Mouse (Mus musculus) hindbrain, embryonic 10.5 days (tissue): ENCODE data around the gene Med19. TPM values are rescaled to one million over a fixed set of nuclear protein-coding genes. Genes with fewer than 3 reads are reported as not detected.

Experiments used
- DNase-seq: peaks from one replicate; pipeline ENCODE4 v3.0.0-alpha.2; 2017; ENCODE audit warnings: low spot score
- H3K27ac ChIP-seq: fragments of 300-500 bp; sonication (generic); 2 replicates; pipeline ENCODE4 v1.5.1; 2016; ENCODE audit warnings: mild to moderate bottlenecking, moderate library complexity
- H3K27me3 ChIP-seq: fragments of 300-500 bp; sonication (generic); 2 replicates; pipeline ENCODE4 v1.6.1; 2016; ENCODE audit warnings: mild to moderate bottlenecking; ENCODE audit not compliant: poor library complexity, insufficient read depth, severe bottlenecking
- H3K36me3 ChIP-seq: fragments of 300-500 bp; sonication (generic); 2 replicates; pipeline ENCODE4 v1.6.1; 2016; ENCODE audit warnings: mild to moderate bottlenecking, moderate library complexity
- H3K4me1 ChIP-seq: fragments of 300-500 bp; sonication (generic); replicated peaks from 2 replicates; pipeline ENCODE4 v1.6.1; 2016; ENCODE audit warnings: mild to moderate bottlenecking
- H3K4me3 ChIP-seq: fragments of 300-500 bp; sonication (generic); 2 replicates; pipeline ENCODE4 v1.5.1; 2016; ENCODE audit warnings: mild to moderate bottlenecking, moderate library complexity
- H3K9me3 ChIP-seq: fragments of 300-500 bp; sonication (generic); 2 replicates; pipeline ENCODE4 v1.6.1; 2016; ENCODE audit warnings: mild to moderate bottlenecking, moderate library complexity
- WGBS: fragments of 180-500 bp; shearing (Covaris S2); methylation state at CpG from one replicate; pipeline ENCODE4 v1.1.7; 2016; 5-methylcytosine and 5-hydroxymethylcytosine counted together
- polyA plus RNA-seq: library from polyadenylated mRNA; unstranded; fragments of >200 nt; fragmentation: Nextera tagmentation; extraction: Ambion mirVana; gene quantifications from 2 replicates; pipeline ENCODE4 v1.2.1, GENCODE M21; 2016

The Med19 gene
- polyA plus RNA-seq, 1 experiment from 2014 or later: 47.6 TPM

DNA sequence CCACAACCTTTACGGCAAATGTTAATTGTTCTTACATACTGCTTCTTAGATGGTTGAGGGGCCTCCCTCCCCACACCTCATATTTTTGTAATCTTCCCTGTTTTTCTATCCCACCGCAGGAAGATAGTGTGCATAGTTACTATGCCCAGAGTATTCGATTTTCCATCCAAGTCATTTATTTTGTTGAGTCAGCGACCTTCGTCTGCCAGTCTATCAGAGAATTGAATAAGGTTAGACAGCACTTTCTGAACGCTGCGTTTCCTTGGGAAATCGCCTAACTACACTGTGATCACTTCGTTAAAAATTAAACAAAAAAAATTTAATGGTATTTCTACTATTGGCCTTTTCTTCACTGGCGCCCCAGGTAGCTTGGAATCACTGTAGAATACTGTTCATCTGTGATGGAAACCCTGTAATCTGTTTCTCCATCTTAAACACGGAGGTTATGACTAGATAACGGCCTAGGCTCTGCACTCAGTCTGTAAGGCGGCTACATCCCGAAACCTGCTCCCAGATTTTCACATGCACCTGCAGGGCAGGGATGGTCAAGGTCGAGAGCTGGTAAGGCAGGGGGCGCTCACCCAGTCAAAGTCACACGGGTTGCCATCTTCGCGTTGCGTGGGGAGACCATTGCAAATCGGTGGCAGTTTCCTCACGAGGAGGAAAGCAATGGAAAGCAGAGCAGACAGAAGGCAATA lies 783 bp upstream of the Med19 start:
- 12% methylated on average over 22 of the region's 22 CpGs for WGBS
- peaks cover 63% of the 10 kb centered on the region for H3K36me3 ChIP-seq
- H3K9me3 ChIP-seq: no peaks in the 10 kb centered on the region
- DNase-seq: no peak
- H3K4me3 ChIP-seq: peak overlapping the region; percentile 95
- H3K27ac ChIP-seq: peak overlapping the region; percentile 83
- H3K4me1 ChIP-seq: peaks cover 24% of the 10 kb centered on the region
- H3K27me3 ChIP-seq: no peaks in the 10 kb centered on the region

DNA sequence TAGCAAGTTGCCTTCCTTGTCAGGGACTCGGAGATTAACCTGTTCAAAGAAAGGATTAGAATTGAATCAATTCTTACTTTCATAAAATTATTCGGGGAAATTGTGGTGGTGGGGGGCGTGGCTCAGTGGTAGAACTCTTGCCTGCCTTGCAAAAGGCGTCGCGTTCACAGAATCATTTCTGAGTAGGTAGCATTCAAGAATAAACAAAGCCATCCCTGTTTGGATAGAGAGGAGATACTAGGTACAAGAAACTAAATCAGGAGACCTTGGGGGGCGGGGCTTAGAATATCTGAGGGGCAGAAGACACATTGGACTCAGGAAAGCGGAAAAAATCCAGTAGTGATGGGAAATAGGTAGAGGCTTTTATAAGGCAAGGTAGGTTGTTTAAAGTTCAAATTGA lies 814 bp downstream of the Med19 start, which contains the start of gene Tmx2:
Gene Tmx2, minus strand, starts transcription at position 125 of the 400 bp plus-strand sequence.
- Histone ChIP-seq H3K36me3 (peaks cover 57% of the 10 kb centered on the region), H3K4me3 (peak within 1 kb of the TSS; percentile 95), H3K4me1 (peaks cover 24% of the 10 kb centered on the region), H3K27me3 (no peaks in the 10 kb centered on the region), H3K27ac (peak within 1 kb of the TSS; percentile 91), H3K9me3 (no peaks in the 10 kb centered on the region)
- whole genome bisulfite sequencing: 18% methylated on average over 8 of the region's 8 CpGs
- DNase-seq: no peak

- peaks cover 70% of the 10 kb centered on the region for H3K36me3 ChIP-seq
- DNase-seq: no peak
- H3K27ac ChIP-seq: no peak overlapping the region
- H3K4me1 ChIP-seq: peaks cover 10% of the 10 kb centered on the region
- no peaks in the 10 kb centered on the region for H3K27me3 ChIP-seq
- WGBS: 86% methylated on average over 6 of the region's 6 CpGs
- H3K9me3 ChIP-seq: no peaks in the 10 kb centered on the region
- H3K4me3 ChIP-seq: no peak overlapping the region
Observed at GRCm38 (mm10) chr2:84682605-84683183, 4.5 kb downstream of the Med19 start.

DNA sequence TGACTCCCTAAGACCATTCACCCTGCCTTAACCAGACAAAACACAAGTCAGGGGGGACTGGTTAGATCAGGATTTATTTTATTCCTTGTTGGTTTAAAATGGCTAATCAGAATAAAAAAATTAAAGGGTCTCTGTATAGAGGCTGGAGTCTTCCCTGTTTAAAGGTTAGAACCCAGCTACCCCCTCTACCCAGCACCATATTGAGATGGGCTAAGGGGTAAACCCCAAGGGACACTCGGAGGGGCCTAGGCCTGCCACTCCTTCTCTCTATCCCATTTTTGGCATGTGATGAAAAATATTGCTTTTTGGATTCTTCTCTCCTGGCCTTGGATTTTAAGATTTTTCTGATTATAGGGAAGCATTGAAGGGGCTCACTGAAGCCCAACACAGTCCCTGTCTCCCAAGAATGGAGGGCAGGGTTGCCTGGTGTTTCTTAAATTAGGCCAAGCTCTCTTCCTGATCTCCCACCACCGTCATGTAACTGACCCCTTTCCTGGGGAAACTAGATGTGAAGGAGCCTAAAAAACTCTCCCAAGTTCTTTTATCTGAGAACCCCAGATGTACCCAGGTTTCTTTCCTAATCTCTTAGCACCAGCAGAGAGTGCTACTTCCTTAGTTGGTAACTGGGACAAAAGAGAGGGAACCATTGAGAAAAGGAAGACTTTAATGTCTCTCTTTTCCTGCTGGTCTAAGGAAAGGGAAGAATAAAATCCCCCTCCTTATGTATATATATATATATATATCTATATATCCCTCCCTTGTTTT lies 10.1 kb downstream of the Med19 start:
- 83% methylated on average over 2 of the region's 2 CpGs for WGBS
- H3K4me1 ChIP-seq: no peaks in the 10 kb centered on the region
- H3K36me3 ChIP-seq: peaks cover 92% of the 10 kb centered on the region
- H3K9me3 ChIP-seq: no peaks in the 10 kb centered on the region
- no peak overlapping the region for H3K4me3 ChIP-seq
- H3K27ac ChIP-seq: no peak overlapping the region
- no peak for DNase-seq
- no peaks in the 10 kb centered on the region for H3K27me3 ChIP-seq

- H3K36me3 ChIP-seq: peaks cover 98% of the 10 kb centered on the region
- no peaks in the 10 kb centered on the region for H3K27me3 ChIP-seq
- H3K4me3 ChIP-seq: no peak overlapping the region
- H3K9me3 ChIP-seq: no peaks in the 10 kb centered on the region
- no peak for DNase-seq
- H3K27ac ChIP-seq: no peak overlapping the region
- WGBS: 94% methylated on average over 12 of the region's 12 CpGs
- H3K4me1 ChIP-seq: no peaks in the 10 kb centered on the region
Observed at GRCm38 (mm10) chr2:84690050-84690449, 11.8 kb downstream of the Med19 start.

DNA sequence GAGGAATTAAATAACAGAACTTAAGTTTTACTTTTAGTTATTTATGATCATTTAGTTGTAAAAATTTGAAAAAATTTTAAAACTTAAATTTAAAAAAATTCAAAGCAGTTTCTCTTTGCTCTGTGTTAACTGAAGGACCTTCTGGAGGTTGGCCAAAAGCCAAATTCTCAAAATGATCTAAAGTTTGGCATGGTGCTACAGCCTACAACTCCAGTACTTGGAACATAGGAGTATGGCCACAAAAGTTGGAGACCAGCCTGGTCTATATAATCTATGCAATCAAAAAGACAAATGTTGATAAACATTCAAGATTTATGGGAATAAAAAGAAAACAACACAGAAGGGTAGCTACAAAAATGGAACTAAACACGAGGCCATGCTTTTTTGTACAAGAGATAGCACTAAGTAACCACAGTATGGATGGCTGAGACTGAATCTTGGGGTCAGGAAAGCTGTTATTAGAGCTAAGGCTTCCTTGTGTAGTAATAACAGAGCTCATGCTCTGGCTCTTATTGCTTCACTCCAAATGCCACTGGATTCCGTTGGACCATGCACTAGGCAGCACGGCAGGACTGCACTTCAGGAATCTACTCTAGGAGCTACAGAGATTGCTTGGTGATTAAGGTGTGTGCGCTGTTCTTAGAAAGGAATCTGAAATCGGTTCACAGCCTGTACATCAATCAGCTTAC lies 16.9 kb downstream of the Med19 start:
- H3K9me3 ChIP-seq: no peaks in the 10 kb centered on the region
- H3K36me3 ChIP-seq: peaks cover 96% of the 10 kb centered on the region

DNA sequence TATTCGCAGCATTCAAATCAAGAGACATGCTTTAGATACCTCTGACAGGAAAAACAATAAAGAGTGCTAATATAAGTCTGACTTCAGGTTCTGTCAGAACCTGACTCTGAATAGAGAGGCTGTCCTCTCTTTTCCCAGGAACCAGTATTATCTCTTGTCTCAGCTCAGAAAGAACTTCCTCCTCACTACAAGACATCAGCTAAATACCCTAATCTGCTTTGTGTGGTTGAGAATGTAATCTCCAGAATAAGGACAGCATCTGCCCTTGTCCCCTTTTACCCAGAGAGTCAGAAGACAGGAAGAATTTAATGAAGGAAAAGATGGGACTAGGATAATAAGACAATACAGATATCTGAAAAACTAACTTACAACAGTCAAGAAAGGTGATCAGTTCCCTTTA lies 25.3 kb downstream of the Med19 start:
- H3K27ac ChIP-seq: no peak overlapping the region
- H3K27me3 ChIP-seq: no peaks in the 10 kb centered on the region
- H3K4me1 ChIP-seq: no peaks in the 10 kb centered on the region
- no peaks in the 10 kb centered on the region for H3K9me3 ChIP-seq
- no peak for DNase-seq
- no peak overlapping the region for H3K4me3 ChIP-seq
- WGBS: 98% methylated on average over 1 of the region's 1 CpGs
- peaks cover 97% of the 10 kb centered on the region for H3K36me3 ChIP-seq

More for the DNA sequence above, 16.9 kb downstream of the Med19 start:
- H3K27ac ChIP-seq: no peak overlapping the region
- no peak for DNase-seq
- no peaks in the 10 kb centered on the region for H3K27me3 ChIP-seq
- H3K4me1 ChIP-seq: no peaks in the 10 kb centered on the region
- WGBS: 93% methylated on average over 5 of the region's 5 CpGs
- H3K4me3 ChIP-seq: no peak overlapping the region

- Histone ChIP-seq H3K4me3 (no peak overlapping the region), H3K9me3 (no peaks in the 10 kb centered on the region), H3K27ac (no peak overlapping the region), H3K36me3 (peaks cover 97% of the 10 kb centered on the region), H3K27me3 (no peaks in the 10 kb centered on the region), H3K4me1 (no peaks in the 10 kb centered on the region)
- WGBS: 84% methylated on average over 5 of the region's 5 CpGs
- no peak for DNase-seq
Observed at GRCm38 (mm10) chr2:84704329-84704728, 26.1 kb downstream of the Med19 start.

DNA sequence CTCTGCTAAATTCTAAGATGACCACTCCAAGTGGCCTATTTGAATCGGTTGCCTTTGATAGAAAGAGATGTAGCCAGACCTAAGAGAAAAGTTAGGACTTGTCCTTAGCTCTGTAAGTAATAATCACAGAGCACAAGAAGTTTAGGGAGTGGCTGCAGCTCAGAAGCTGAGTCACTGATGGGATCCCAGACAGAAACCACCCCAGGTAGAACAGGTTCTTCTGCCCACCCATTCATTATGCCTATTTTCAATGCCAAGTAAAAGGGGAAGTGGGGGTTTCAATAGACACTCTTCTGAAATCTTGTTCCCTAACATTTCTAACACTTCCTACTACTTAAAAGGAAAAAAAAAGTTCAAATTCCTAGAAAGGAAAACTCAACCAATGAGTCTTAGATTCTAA lies 27.1 kb downstream of the Med19 start:
- no peaks in the 10 kb centered on the region for H3K4me1 ChIP-seq
- WGBS: 89% methylated on average over 1 of the region's 1 CpGs
- H3K9me3 ChIP-seq: no peaks in the 10 kb centered on the region
- no peak for DNase-seq
- H3K4me3 ChIP-seq: no peak overlapping the region
- H3K27ac ChIP-seq: no peak overlapping the region
- peaks cover 97% of the 10 kb centered on the region for H3K36me3 ChIP-seq
- no peaks in the 10 kb centered on the region for H3K27me3 ChIP-seq

GRCm38 (mm10) chr2:84707523-84707922 lies 29.3 kb downstream of the Med19 start:
- Histone ChIP-seq H3K27me3 (no peaks in the 10 kb centered on the region), H3K9me3 (no peaks in the 10 kb centered on the region), H3K27ac (no peak overlapping the region), H3K4me3 (no peak overlapping the region), H3K36me3 (peaks cover 88% of the 10 kb centered on the region), H3K4me1 (0 out of 2 replicates have a peak, but pooled peaks cover 3% of the 10 kb centered on the region)
- DNase-seq: no peak
- 85% methylated on average over 1 of the region's 1 CpGs for WGBS

DNA sequence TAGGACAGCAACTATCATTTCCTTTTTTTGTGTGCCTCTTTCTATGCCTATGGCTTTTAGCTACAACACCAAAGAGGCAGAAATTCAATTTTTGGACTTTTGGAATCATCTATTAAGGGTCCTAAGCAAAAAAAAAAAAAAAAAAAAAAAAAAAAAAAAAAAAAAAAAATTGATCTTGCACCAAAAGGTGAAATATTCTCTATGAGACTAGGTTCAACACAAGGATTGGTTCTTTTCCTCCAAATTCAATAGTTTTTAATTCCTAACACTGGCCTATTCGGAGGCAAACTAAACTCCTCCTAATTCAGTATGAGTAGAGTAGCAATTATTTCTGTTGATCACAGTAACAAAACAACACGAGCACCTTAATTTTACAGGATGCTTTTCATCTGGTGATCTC lies 33.7 kb downstream of the Med19 start:
- WGBS: 91% methylated on average over 2 of the region's 2 CpGs
- Histone ChIP-seq H3K27me3 (no peaks in the 10 kb centered on the region), H3K9me3 (no peaks in the 10 kb centered on the region), H3K27ac (no peak overlapping the region), H3K4me1 (peaks cover 25% of the 10 kb centered on the region), H3K36me3 (peaks cover 45% of the 10 kb centered on the region), H3K4me3 (no peak overlapping the region)
- DNase-seq: no peak

GRCm38 (mm10) chr2:84714422-84714810 lies 36.2 kb downstream of the Med19 start:
- under 1% methylated on average over 26 of the region's 26 CpGs for WGBS
- peaks cover 20% of the 10 kb centered on the region for H3K36me3 ChIP-seq
- no peaks in the 10 kb centered on the region for H3K27me3 ChIP-seq
- peak overlapping the region; percentile 97 for H3K27ac ChIP-seq
- peak overlapping the region; percentile 96 for H3K4me3 ChIP-seq
- DNase-seq: no peak
- H3K4me1 ChIP-seq: peaks cover 27% of the 10 kb centered on the region
- H3K9me3 ChIP-seq: no peaks in the 10 kb centered on the region
